Mouse (Mus musculus) stomach, postnatal 0 days (tissue): ENCODE data around the gene Fhit.

Source experiments
- CTCF ChIP-seq: IDR thresholded peaks from 2 replicates; pipeline ENCODE4 v1.5.1; 2016; ENCODE audit warnings: antibody characterized with exemption, low read depth, mild to moderate bottlenecking, moderate library complexity
- EP300 ChIP-seq: optimal IDR thresholded peaks from 2 replicates; pipeline ENCODE3; 2016; ENCODE audit warnings: antibody characterized with exemption

DNA sequence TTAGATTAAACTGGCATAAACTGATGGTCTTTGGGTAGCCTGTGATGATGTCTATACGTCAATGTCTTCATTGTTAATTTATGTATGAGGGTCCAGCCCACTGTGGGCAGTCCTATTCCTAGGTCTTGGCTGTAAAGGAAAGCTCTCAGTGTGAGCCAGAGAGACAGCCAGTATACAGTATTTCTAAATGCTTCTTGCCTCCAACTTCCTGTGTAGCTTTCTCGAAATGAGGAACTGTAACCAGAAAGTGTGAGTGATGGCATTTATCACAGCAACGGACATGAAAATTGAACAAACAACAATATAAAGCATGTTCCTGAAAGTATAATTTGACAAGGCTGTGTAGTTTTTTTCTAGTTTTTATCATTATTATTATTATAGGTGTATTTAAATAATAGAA is 952.8 kb downstream of the Fhit start:
- TF ChIP-seq CTCF (no peak), EP300 (no peak)
